Mouse (Mus musculus): ENCODE measurements around the gene Trim28.

Trim28 gene

DNA sequence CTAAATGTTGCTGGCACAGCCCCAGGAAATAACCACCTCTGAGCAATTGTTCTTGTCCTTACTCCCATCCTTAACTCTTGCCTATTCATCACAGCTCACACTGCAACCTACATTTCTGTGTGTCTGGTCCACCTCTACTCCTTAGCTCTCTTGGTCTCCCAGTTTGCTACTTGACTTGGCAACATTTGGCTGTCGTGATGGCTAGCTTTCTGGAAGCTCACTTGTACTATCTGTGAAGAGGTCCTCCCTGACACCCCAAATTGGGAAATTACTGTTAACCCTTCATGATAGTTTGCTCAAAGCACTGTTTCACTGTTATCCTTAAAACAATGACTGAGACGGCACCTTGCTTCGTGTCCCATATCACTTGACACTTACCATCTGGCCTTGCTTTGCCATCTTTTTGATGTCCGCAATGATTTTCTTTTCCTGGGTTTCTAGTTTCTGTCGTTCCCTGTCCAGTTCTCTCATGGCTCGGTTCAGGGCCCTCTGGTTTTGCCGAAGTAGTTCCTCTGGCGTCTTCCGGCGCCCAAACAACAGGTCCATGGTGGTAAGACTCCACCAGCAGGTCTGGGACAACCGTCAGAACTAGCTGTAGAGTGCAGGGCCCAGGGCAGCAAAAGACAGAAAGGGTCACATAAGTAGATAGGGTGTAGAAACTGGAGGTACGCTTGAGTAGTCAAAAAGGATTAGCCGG, 34.7 kb downstream of the Trim28 start:
- no peak for DNase-seq (ENCODE audit: low read depth, low spot score)

DNA sequence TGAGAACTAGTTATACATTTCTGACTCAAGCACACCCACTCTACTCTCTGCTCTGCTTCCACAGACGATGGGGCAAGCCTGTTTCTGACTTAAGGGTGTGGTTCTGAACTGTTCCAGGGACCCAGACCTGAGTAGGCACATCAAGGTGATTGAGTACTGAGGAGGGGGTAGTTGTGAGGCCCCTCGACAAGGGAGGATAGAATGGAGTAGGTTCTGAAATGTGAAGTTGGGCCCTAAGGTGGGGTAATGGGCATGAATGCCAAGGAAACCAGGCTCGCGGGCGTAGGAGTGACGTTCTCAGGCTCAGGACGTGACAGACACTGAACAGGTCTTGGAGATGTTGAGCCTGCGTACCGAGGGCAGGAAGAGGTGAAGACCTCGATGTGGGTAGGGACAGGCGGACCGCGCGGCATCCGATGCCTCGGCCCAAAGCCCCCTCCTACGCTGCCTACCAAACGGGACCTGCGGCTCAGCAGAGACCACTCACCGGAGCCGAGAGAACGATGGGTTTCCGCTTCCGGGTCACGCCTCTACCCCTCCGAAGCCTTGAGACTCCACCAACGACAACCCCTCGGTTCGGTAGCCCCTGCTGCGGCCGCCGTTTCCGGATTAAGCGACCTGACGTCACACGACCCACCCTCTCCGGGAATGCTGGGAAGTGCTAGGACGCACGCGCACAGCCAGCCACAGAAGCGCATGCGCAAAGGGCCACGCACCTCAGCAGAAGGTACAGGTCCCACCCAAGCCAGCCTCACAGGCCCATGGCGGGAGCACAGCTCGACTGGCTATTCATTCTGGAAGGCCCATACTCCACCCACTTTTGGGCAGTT, 35.4 kb downstream of the Trim28 start, which contains the start of gene Chmp2a:
Chmp2a (minus strand) TSS at position 660 of the 830 bp plus-strand sequence.
- peak; percentile 99 for DNase-seq (ENCODE audit: low read depth, low spot score)

DNA sequence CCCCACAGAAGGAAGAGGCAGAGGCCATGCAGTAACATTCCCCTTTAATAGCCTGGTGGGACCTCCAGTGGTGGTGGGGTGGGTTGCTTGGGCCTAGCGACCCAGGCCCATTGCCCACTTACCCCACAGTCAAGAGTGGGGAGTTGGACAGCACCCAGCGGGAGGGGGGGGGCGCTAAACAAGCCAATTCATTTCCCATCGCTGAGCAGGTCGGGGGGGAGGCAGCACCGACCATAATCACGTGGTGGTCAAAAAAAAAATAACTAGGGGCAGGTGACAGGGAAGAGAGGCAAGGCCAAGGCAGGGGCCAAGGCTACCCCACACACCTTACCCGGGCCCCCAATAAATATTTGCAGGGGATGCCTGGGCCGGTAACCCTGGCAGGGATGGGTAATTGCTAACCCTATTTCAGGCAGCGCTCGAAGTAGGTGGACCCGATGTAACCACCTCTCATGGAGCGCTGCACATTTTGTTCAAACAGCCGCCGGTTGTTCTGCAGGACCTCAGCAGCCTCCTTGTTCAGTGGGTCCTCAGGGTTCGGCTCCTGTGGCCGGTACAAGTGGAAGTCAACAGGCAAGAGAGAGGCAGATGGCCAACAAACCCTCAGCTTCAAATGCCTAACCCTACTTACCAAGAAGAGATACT, 36.4 kb downstream of the Trim28 start:
- DNase-seq (ENCODE audit: low read depth, low spot score), result no peak

DNA sequence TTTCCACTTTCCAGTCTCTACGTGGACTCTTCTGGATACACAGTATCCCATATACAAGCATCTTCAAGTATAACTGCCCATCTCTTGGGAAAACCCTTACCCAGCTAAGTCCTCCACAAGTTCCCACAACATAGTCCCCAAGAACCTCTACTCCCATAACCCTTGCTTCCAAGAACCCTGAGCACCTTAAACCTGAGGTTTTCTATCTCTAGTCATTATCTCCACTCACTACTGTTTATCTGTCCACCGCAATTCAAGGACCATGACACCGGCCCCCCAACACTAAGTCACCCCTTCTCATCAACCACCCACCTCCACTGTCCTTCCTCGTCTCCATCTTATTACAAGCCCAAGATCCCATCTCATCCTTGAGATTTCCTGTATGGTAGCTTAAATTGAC, 37.9 kb downstream of the Trim28 start:
- no peak for DNase-seq (ENCODE audit: low read depth, low spot score)

DNA sequence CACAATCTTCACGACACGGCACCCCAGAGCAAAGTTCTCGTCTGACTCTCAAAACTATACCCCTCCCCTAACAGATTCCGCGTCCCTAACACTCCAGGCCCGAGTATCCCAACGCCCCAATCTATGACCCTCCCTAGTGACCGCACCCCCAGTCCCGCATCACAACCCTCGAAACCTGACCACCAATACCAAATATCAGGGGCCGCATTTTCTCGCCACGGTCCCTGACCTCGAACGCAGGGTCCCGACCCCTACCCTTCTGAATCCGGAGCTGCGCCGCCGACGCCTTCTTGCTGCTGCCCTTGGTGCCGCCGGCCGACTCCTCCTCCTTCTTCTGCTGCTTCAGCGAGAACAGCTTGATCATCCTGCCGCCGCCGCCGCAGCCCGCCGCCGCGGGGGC, 38.5 kb downstream of the Trim28 start:
- peak; percentile 76 for DNase-seq (ENCODE audit: low read depth, low spot score)

DNA sequence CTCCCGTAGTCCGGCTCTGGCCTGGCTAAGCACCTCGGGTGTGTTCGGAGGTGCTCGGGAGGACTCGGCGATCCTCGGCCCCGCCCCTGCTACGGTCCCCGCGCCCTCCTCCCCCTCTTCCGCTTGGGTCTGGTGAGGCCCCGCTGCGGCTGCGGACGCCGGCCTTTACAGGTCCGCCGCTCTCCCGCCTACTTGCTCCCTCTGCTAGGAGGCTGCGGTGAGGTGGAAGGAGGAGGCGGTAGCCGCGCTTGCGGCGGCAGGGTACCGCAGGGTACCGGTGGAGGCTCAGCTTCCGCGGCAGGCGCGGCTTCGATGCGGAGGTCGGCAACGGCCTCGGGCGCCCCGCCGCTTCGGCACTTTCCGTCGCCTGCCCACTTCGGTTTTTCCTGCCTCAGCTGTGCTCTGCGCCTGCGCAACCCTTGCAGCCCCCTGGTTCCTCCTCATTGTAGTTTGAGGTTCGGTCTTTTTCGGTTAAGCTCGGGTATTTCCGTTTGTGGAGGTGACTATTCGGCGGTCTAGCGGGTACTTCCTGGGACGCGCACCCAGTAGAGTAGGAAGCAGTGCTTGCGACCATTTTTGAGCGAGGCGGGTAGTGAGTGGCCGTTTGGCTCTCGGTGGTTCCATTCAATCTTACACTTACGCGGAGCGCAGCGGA, 39.1 kb downstream of the Trim28 start, which contains the start of gene Ube2m:
Ube2m (minus strand) TSS at position 375 of the 655 bp plus-strand sequence.
- peak; percentile 93 for DNase-seq (ENCODE audit: low read depth, low spot score)

DNA sequence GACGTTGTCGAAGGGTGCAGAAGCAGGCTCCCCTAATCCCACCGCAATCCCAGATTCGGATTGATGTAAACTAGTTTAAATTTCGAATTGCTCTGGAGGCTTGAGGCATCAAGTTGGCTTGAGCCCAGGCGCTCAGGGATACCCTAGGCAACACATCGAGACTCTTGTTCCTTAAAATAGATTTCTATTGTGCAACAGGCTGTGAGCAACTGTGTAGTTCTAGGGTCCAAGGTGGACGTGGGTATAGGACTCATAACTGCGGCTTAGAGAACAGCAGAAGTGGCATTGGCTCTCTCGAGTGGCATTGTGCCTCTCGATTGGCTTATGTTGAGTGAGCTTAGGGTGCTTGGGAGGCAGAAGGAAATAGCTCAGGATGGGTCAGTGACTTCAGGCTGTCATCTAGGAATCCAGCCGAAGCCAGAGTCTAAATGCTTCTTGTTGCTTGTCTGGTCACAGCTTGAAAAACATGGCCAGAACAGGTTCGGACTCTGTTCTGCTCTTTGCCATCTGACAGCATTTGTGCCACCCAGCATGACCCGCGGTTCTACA, 39.8 kb downstream of the Trim28 start:
- DNase-seq (ENCODE audit: low read depth, low spot score), result peak; percentile 48

DNA sequence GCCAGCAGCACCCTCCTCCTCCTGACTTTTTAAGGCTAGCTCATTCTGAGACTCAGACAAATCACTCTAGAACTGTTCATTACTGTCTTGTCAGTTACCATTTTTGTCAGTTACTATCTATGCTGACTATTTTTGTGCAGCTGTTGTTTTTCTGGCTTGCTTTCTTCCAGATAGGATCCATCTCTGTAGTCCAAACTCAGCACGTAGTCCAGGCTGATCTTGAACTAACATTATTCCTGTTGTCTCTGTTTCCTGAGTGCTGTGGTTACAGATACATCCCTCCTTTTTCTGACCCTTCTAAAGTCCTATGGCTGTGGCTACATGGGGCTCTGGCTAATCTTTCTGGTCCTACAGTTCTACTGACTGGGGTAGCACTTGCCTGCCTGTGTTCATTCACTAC, 40.3 kb downstream of the Trim28 start:
- no peak for DNase-seq (ENCODE audit: low read depth, low spot score)

DNA sequence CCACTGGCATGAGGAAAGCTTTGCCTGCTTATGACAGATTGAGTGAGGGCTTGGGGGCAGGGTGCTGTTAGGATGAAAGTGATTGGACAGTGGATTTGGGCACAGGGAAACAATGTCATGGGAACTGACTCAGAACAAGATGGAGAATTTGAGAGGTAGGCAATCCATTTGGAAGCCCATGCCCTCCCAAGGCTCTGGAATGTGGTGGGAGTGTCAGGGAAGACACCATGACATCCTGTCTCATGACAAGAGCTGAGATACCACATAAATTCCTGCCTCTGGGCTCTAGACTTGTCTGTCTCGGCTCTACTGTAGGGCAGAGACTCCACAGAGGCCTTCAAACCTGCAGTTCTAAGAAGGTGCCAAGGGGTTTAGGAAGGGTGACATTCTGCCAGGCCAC, 42.3 kb downstream of the Trim28 start:
- peak; percentile 81 for DNase-seq (ENCODE audit: low read depth, low spot score)

DNA sequence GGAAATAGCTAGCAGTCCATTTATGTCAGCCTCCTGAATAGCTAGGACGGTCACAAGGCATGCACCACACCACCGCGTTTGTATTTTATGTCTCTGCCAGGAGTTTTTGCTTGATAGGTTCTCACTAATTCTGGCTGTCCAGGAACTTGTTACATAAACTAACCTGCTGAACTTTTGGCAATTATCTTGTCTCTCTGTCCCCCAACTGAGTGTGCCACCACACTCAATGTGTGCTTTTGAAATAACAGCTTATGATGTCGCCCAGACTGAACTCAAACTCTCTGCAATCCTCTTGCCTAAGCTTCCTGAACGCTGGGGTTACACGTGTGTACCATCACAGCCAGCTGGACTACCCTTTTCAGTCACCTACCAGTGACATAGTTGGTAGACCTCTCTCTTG, 43.6 kb downstream of the Trim28 start:
- DNase-seq (ENCODE audit: low read depth, low spot score), result no peak

DNA sequence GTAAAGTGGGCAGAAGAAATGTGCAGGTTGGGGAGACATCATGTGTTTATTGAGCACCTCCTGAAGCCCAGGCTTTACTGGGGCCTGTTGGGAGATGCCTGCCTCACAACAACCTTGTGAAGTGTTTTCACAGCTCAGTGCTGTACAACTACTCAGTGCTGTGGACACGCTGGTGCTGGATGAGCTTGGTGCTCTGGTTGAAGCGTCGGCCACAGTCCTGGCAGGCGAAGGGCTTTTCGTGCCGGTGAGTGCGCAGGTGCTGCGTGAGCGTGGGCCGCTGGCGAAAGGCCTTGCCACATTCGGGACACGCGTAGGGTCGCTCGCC, 44.2 kb downstream of the Trim28 start:
- DNase-seq (ENCODE audit: low read depth, low spot score), result no peak

DNA sequence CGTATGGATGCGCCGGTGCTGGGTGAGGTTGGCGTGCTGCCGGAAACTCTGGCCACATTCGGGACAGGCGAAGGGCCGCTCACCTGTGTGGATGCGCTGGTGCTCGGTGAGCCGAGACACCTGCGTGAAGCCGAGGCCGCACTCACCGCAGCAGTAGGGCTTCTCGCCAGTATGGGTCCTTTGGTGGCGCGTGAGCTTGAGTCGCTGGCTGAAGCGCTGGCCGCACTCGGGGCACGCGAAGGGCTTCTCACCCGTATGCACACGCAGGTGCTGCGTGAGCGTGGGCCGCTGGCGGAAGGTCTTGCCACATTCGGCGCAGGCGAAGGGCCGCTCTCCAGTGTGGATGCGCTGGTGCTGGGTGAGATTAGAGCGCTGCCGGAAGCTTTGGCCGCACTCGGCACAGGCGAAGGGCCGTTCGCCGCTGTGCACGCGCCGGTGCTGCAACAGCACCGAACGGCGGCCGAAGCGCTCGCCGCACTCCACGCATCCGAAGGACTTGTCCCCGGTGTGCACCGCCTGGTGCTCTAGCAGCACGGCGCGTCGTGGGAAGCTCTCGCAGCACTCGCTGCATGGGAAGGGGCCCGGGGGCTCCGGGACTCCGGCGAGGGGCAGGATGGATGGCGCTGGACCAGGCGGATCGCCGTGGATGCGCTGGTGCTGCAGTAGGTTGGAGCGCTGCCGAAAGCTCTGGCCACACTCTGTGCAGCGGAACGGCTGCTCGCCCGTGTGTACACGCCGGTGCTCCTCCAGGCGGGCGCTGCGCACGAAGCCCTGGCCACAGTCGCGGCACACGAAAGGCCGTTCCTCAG, 44.7 kb downstream of the Trim28 start:
- DNase-seq (ENCODE audit: low read depth, low spot score), result peak; percentile 75

DNA sequence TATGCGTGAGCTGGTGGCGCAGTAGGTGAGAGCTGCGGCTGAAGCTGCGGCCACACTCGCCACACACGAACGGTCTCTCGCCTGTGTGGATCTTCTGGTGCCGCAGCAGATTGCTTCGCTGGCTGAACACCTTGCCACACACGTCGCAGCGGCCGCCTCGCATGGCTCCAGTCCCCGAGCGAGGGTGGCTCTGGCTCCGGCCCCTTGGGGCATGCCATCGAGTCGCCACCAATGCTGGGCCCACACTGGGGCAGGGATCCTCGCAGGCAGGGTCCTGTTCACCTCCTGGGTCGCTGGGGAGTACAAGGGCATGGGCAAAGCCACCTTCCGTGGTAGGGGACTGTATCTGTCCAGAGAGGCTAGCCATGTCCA, 45.3 kb downstream of the Trim28 start:
- DNase-seq (ENCODE audit: low read depth, low spot score), result no peak

DNA sequence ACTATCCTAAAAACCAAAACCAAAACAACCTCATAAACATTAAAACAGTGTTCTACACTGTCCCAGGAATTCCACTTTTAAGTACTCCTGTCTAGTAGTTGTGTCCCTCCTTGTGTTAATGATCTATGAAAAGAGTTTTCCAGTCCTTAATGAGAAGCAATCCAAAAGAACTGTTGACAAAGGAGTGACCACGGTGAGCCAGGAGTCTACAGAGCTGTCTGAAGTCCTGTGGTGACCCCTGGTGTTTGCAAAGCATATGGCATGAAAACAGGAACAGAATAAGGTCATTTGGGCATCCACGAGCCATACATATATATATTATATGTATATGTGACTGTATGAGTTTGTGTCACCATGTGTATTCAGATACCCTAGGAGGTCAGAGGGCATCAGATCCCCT, 47.2 kb downstream of the Trim28 start:
- DNase-seq (ENCODE audit: low read depth, low spot score), result peak; percentile 85

DNA sequence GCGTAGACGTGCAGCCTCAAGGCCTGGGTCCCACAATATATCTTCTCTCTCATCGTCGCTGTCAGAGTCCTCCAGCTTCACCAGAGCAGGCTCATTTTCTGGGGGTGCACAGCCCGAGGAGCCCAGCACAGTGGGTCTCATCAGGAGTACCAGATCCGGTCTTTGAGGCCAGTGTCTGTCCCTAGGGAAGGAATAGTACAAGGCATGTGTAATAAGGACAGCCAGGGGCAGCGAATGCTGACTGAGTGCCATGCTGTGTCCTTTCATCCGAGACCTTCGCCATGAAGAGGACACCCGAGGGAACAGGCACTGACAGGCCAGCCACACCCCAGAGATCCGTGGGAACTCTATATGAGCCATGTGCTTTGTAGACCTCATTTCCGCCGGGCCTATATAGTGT, 54.1 kb downstream of the Trim28 start:
- DNase-seq (ENCODE audit: low read depth, low spot score), result no peak

DNA sequence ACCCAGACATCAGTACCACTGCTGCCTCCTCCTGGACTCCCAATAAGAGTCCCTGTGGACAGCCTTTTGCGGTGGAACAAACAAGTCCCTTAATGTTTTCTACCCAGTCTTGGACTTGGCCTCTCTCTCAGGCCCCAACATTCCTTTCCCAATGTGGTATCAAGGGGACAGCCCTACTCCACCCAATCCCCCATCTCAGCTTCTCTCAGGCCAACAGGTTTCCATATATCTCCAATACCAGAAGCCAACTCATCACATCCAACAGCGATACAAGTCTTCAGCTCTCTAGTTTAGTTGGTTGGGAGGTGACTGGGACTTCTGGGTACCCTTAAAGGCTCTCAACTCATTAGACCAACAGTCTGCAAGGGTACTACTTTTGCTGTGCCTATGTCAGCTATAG, 54.6 kb downstream of the Trim28 start:
- no peak for DNase-seq (ENCODE audit: low read depth, low spot score)

DNA sequence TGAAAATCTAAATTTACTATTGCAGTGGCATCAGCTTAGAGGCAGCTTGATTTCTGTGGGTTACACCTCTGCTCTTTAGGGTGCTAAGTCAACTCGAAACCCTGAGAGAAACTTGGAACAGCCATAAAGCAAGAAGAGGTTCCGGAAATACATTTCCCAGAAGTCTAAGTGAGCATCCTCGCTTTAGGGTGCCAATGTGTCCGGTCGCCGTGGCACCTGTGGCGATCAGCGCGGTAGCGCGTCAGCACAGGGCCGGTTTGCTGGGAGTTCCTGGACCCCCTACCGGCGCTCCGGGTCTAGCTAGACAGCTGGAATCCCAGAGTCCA, 55.0 kb downstream of the Trim28 start:
- DNase-seq (ENCODE audit: low read depth, low spot score), result no peak

DNA sequence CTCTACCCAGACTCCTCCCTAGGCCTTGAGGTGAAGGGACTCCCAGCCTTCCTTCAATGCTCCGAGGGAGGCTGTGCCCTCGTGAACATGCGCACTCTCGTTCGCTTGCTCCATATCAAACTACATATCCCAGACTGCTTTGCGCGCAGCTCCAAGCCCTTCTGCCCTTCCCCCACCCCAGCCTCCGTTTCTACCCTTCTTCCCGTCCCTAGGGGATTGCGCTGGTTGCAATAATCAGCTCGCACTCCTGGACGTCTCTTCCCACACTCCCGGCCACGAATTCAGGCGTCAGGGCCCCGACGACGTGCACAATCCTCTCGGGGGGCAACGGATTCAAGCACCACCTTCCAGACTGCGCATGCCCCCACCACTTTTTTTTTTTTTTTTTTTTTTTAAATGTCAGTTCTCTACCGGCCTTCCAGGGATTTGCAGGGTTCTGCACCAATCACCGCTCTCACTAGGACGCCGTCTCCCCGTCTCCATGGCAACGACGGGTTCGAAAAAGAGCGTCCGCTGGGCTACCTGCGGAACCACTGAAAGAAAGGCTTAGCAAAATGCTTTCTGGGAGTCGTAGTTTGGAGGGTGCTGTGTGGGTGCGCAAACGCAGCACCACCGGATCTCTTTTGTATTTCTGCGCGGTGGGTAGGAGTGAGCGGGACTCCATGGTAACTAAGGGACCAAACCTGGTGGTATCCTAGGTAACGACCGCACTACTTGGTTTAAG, 55.5 kb downstream of the Trim28 start, which contains the start of gene Mzf1:
Mzf1 (minus strand) TSS at position 478 of the 724 bp plus-strand sequence.
- DNase-seq (ENCODE audit: low read depth, low spot score), result peak; percentile 99

DNA sequence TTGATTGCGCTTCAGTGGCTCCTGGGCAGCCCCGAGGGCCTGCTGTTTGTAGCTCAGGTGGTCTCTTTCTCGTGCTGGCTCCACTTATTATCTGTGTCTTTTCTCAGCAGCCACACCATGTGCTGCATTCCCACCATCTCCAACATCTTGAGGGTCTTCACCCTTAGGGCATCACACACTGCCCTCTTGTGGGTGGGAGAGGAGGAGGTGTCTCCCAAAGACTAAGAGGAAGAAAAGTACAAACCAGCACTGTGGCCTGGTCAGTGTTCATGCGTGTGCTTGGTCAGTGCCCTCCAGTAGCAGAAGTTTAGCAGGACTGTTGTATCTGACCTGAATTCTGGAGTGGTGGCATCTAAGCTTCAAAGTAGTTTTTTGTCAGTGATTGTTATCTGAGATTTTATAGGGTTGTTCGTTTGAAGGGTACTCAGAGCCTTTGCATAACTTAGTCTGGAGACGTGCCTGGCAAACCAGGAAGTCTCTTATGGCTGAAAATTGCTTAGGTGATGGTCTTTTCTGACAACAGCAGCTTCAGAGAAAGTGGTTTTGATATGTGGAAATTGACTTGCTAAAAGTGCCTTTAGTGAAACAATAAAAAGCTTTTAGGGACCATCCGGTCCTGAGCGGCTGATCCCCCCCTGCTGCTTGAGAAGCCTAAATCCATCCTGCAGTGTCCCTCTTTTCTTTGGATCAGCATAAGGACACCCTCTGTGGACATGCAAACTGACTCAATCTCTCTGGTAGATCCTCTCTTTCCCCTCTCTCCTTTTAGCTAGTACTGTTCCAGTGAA, 58.2 kb downstream of the Trim28 start:
- peak; percentile 64 for DNase-seq (ENCODE audit: low read depth, low spot score)

DNA sequence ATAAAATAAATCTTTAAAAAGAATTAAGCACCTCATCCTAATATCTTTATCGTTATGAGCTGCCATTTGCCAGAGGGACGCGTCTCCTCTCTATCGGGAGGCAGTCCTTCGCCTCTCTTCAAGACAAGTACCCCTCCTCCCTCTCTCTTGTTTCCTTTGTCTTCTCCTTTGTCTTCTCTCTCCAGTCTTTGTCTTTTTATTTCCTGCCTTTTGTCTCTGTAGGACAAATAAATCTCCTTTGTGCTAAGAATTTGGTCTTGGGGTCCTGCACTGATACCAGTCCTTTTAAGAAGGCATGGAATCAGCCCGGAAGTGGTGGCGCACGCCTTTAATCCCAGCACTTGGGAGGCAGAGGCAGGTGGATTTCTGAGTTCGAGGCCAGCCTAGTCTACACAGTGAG, 60.6 kb downstream of the Trim28 start:
- peak; percentile 85 for DNase-seq (ENCODE audit: low read depth, low spot score)
